Mouse (Mus musculus) cerebellum, adult 11 months (tissue): ENCODE measurements at regions not wholly inside any gene's neighbourhood (a gene's known extent, or its start where the extent isn't known, plus 50 kb on each side); places are given as distances from the start of the nearest gene placed in this dataset.
A peak's percentile ranks its signal among the peaks of the same experiment; 100 is the strongest.

ENCODE experiments used
- DNase-seq: peaks from one replicate; pipeline ENCODE4 v3.0.0; 2022

DNA sequence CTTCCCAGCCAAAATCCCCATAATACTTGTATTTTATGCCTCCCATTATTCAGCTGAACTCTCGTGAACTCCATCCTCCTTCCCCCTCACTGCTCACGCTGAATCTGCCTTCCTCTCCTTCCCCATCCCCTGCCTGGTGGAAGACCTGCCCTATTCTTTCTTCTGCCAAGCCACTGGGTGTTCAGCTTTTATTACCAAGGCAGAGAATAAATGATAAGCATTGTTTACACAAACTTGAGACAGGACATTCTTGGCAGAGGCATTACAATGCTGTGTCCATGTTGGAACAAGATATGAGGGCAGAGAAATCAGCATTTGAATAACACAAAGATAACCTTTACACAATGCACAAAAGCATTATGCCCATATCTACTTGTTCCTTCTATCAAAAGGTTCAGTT is 80.2 kb downstream of the Dhrs2 start:
- DNase-seq, result no peak

- no peak for DNase-seq
Observed at GRCm38 (mm10) chr14:55313615-55314014, 91.8 kb downstream of the Dhrs2 start.

- no peak for DNase-seq
Observed at GRCm38 (mm10) chr14:55323897-55324296, 102.1 kb downstream of the Dhrs2 start.

- DNase-seq, result no peak
Observed at GRCm38 (mm10) chr14:55324335-55324734, 102.5 kb downstream of the Dhrs2 start.

DNA sequence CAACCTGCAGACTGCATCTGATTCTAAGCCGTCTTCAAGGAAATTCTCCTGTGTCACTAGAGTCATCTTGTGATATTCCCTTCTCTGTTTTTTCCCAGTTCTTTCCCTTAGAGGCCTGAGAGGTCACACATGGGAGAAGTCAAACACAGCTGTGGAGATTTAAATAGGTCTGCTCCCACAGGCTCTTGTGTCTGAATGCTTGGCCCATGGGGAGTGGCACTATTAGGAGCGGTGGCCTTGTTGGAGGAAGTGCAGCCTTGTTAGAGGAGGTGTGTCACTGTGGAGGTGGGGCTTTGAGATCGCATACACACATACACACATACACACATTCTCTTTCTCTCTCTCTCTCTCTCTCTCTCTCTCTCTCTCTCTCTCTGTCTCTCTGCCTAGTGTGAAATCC is 112.0 kb downstream of the Dhrs2 start:
- DNase-seq, result no peak

DNA sequence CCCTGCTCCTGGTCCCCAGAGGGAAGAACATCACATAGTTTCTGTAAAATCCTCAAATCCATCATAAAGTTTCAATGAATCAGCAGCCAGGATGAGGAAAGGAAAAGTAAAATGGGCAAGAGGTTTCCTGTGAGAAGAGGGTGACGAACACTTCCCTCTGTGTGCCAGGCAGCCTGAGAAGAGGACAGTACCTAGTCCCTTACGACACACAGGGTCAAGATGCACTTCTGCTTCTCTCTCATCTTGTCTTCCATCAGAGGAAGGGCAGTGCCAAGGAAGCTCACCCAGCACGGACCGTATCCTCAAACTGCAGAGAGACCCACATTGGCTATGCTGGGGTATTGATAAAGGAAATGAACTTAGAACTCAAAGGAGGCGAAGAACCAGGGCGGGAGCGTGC is 112.5 kb downstream of the Dhrs2 start:
- DNase-seq, result no peak

GRCm38 (mm10) chr14:55335586-55335985 is 113.8 kb downstream of the Dhrs2 start:
- DNase-seq, result no peak

DNA sequence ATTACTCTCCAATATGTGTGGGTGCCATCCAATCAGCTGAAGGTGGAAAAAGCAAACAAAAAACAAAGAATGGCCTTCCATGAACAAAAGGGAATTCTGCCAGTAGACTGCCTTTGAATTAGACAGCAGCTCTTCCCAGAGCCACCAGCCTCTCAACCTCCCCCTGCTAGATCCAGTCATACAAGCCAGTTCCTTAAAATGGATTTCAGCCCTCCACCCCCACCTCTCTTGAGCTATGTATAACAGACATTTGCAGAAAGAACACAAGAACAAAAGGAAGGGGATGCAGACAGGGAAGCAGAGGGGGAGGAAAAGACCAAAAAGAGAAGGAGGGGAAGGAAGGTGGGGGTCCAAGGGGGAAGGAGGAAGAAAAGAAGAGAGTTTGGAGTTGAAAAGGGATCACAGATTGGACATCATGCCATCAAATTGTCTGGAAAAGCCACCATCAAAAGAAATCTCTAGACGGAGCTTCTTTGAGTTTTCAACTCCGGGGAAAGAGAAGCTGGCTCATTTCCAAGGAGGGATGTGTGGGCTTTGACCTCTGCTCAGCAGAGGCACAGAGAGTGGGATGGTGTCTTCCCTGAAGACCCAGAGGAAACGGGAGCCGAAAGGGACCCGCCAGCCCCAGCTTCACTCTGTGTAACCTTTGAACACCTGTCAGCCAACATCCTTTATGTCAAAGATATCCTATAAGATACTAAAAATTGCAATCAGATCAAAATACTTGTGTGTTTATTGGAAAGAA is 114.8 kb downstream of the Dhrs2 start:
- DNase-seq, result no peak

GRCm38 (mm10) chr14:55338010-55338409 is 116.2 kb downstream of the Dhrs2 start:
- DNase-seq, result peak; percentile 32

- no peak for DNase-seq
Observed at GRCm38 (mm10) chr14:55338500-55338899, 116.7 kb downstream of the Dhrs2 start.

DNA sequence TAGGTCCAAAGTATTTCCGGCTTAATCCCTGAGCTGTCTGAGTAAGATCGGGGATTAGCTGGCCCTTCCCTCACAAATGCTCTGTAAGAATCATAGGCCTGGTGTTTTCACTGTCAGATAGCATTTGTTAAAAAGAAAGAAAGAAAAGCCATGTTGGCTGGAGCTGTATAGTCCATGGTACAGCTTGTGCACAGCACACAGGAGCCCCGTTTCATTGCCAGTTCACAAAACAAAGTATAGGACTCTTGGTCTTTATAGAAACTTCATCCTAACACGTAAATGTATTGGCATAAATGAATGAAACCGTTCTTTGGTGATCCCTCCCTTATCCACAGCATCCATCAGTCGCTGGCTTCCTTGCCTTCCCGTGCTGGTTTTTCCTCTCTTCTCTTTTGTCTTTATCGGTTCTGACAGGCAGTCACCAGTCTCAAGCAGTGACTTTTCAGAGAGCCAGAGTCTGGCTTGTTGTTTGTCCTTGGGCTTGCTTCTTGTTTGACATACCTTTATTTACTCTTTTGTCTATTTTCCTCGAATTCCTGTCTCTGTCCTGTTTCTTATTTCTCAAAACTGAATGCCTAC is 117.3 kb downstream of the Dhrs2 start:
- no peak for DNase-seq

DNA sequence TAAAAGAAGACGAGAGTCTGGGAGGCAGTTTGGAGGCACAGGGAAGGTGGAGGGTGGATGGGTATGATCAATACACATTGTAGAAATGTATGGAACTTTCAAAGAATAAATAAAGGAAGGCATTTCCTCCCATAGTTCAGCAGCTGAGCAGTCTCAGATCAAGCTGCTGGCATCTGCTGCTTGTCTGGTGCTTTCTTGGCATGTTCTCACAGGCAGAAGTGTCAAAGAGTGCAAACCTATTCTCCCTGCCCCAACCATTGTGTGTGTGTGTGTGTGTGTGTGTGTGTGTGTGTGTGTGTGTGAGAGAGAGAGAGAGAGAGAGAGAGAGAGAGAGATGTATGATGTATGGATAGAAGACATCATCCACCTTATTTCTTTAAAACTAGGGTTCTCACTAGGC is 121.5 kb downstream of the Dhrs2 start:
- no peak for DNase-seq

DNA sequence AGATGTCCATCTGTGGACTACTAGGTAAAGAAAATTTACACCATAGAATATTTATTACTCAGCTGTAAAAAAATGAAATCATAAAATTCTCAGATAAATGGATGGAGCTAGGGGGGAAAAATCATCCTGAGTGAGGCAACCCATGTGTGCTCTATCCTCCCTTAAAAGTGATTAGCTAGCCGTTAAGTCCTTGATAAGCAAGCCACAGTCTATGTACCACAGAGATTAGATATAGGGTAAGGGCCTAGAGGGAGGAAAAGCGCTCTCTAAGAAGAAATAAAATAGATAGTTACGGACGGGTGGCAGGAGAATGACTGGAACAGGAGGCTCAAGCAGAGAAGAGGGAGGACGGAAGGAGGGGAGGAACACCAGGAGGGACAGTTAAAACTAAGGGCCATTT is 122.1 kb downstream of the Dhrs2 start:
- no peak for DNase-seq

GRCm38 (mm10) chr14:55345091-55345490 is 123.3 kb downstream of the Dhrs2 start:
- DNase-seq, result no peak

GRCm38 (mm10) chr14:55348098-55348497 is 126.3 kb downstream of the Dhrs2 start:
- DNase-seq, result peak; percentile 82

- no peak for DNase-seq
Observed at GRCm38 (mm10) chr14:55357258-55357657, 121.3 kb upstream of the Dhrs4 start.

DNA sequence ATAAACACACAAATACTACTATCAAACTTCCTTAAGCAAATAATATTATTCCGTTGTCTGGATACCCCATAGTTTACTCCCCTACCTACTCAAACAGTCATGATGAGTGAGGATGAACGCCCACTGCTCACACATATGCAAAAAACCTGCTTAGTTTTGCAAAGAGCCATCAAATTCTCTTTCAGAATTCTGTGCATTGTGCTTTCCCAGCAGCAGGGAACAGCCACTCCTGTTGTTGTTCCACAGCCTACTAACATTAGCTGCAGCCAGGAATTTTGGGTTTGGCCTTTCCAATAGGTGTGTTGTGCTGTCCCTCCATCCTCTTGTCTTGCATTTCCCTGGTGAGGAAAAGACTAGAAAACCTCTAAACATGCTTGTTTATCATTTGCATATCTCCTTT is 120.1 kb upstream of the Dhrs4 start:
- no peak for DNase-seq

DNA sequence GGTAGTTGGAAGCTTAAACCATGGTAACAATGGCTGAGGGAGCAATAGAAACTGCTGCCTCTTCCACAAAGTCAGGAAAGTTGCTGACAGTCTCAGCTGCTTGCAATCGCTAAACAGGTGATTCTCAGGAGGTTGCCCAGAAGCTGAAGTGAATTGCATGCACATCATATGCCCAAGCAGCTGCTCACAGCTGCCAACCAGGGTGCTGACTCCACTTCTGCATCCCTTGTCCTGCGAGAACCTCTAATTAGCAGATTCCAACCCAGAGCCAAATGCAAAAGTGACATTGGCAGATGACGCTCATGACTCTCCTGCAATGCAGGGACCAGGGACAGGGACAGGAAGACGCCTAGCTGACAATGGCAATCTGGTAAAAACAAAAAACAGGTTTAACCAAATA is 116.2 kb upstream of the Dhrs4 start:
- DNase-seq, result no peak

DNA sequence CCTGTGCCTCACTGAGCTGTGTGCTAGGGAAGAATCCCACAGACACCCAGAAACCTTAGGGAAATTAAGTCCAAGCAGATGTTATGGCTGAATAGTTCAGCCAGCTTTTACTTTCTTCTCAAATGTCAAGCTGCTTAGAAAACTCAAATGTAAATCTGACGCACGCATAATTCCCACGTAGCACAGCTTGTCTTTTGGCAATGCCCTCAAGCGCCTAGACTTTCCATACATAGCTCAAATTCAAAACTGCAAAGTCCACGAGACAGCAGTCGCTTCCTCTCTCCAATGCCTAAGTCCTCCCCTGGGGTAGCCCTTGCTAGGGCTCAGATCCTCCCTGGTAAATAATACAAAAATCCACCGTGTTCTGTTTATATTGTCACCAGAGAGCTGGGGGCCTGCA is 115.8 kb upstream of the Dhrs4 start:
- no peak for DNase-seq

- DNase-seq, result no peak
Observed at GRCm38 (mm10) chr14:55370384-55370783, 108.2 kb upstream of the Dhrs4 start.

DNA sequence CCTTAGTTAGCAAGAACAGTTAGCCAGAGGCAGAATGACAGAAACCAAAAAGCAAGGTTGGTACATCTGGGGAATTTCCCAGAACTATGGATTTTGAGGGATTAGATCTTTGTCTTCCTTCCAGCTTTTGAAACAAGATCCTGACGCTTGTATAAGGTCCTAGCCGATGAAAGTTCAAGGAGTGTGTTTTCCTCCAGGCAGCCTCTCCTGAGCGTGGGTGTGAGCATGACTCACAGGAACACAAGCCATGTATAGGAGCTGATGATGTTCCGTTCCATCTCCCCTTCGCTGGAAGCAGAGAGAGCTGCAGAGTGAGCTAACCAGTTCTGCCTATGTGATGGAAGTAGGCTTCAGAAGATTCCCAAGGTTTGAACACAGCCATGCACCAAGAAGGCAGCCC is 105.6 kb upstream of the Dhrs4 start:
- no peak for DNase-seq

GRCm38 (mm10) chr14:55386773-55387172 is 91.8 kb upstream of the Dhrs4 start:
- DNase-seq, result no peak

GRCm38 (mm10) chr14:55387378-55387777 is 91.2 kb upstream of the Dhrs4 start:
- no peak for DNase-seq

GRCm38 (mm10) chr14:55392390-55392789 is 86.2 kb upstream of the Dhrs4 start:
- DNase-seq, result no peak

- DNase-seq, result no peak
Observed at GRCm38 (mm10) chr14:55406146-55406545, 72.4 kb upstream of the Dhrs4 start.
